Mouse (Mus musculus): Measurements from ENCODE around the gene Gm3045.

- TF ChIP-seq CTCF (IDR thresholded peaks at IDR 0.05; ENCODE audit: low read depth, low read length) (0 out of 2 replicates have a peak, but pooled peaks have one; percentile 5), POLR2A (IDR thresholded peaks at IDR 0.05; ENCODE audit: extremely low read depth, insufficient read depth, low read length) (no peak)
These were observed 51.6 kb downstream of the Gm3045 start for GRCm38 (mm10) chr13:56478027-56478426.
